Mouse (Mus musculus) intestine, embryonic 16.5 days (tissue): Measurements from ENCODE around the gene Znfx1. TPM values are rescaled to one million over a fixed set of nuclear protein-coding genes. Genes with fewer than 3 reads are reported as not detected.

ENCODE experiments used
- ATAC-seq: fragments of 200-750 bp; cut with Nextera tagmentation; 2 replicates; pipeline ENCODE4 v1.8.0; 2017; ENCODE audit warnings: moderate TSS enrichment, moderate library complexity
- H3K27ac ChIP-seq: fragments of 300-500 bp; sonication (generic); 2 replicates; pipeline ENCODE4 v1.5.1; 2014; ENCODE audit warnings: mild to moderate bottlenecking, low read length
- H3K27me3 ChIP-seq: fragments of 300-500 bp; sonication (generic); replicated peaks from 2 replicates; pipeline ENCODE4 v1.6.1; 2014; ENCODE audit warnings: low read length, control low read depth, mixed read lengths; ENCODE audit not compliant: control insufficient read depth, insufficient read depth
- H3K36me3 ChIP-seq: fragments of 300-500 bp; sonication (generic); 2 replicates; pipeline ENCODE4 v1.6.1; 2014; ENCODE audit warnings: low read length, control low read depth; ENCODE audit not compliant: control insufficient read depth, insufficient read depth
- H3K4me1 ChIP-seq: fragments of 300-500 bp; sonication (generic); 2 replicates; pipeline ENCODE4 v1.6.1; 2014; ENCODE audit warnings: low read length, control low read depth, mixed read lengths; ENCODE audit not compliant: control insufficient read depth, insufficient read depth
- H3K4me2 ChIP-seq: fragments of 300-500 bp; sonication (generic); 2 replicates; pipeline ENCODE4 v1.6.1; 2014; ENCODE audit warnings: low read depth, low read length, control low read depth
- H3K4me3 ChIP-seq: fragments of 300-500 bp; sonication (generic); 2 replicates; pipeline ENCODE4 v1.5.1; 2014; ENCODE audit warnings: mild to moderate bottlenecking, low read length
- H3K9ac ChIP-seq: fragments of 300-500 bp; sonication (generic); 2 replicates; pipeline ENCODE4 v1.6.1; 2014; ENCODE audit warnings: low read depth, low read length
- H3K9me3 ChIP-seq: fragments of 300-500 bp; sonication (generic); 2 replicates; pipeline ENCODE4 v1.6.1; 2016; ENCODE audit warnings: low read length, control low read depth; ENCODE audit not compliant: control insufficient read depth
- WGBS: fragments of 180-500 bp; shearing (Covaris S2); extraction: QIAGEN DNeasy Blood & Tissue Kit; methylation state at CpG from one replicate; pipeline ENCODE4 v1.1.7; 2014; 5-methylcytosine and 5-hydroxymethylcytosine counted together
- polyA plus RNA-seq: library from polyadenylated mRNA; unstranded; fragments of >200 nt; fragmentation: Nextera tagmentation; extraction: Ambion mirVana; gene quantifications from 2 replicates; pipeline ENCODE4 v1.2.1, GENCODE M21; 2015

Znfx1 gene
- polyA plus RNA-seq, 1 experiment from 2014 or later: 6.5 TPM

GRCm38 (mm10) chr2:167039386-167039785, 23.4 kb downstream of the Znfx1 start:
- H3K4me1 ChIP-seq: no peaks in the 10 kb centered on the region
- no peak overlapping the region for H3K27ac ChIP-seq
- H3K36me3 ChIP-seq: peaks cover 29% of the 10 kb centered on the region
- no peak overlapping the region for H3K4me2 ChIP-seq
- H3K9me3 ChIP-seq: no peaks in the 10 kb centered on the region
- ATAC-seq: no peak
- no peak overlapping the region for H3K4me3 ChIP-seq
- H3K9ac ChIP-seq: no peak overlapping the region
- WGBS: 78% methylated on average over 8 of the region's 8 CpGs
- no peaks in the 10 kb centered on the region for H3K27me3 ChIP-seq

GRCm38 (mm10) chr2:167038716-167039115, 24.1 kb downstream of the Znfx1 start:
- ATAC-seq: no peak
- Histone ChIP-seq H3K27me3 (no peaks in the 10 kb centered on the region), H3K27ac (no peak overlapping the region), H3K9ac (no peak overlapping the region), H3K4me2 (no peak overlapping the region), H3K4me1 (no peaks in the 10 kb centered on the region), H3K4me3 (no peak overlapping the region), H3K9me3 (no peaks in the 10 kb centered on the region), H3K36me3 (peaks cover 32% of the 10 kb centered on the region)
- 87% methylated on average over 7 of the region's 7 CpGs for WGBS

DNA sequence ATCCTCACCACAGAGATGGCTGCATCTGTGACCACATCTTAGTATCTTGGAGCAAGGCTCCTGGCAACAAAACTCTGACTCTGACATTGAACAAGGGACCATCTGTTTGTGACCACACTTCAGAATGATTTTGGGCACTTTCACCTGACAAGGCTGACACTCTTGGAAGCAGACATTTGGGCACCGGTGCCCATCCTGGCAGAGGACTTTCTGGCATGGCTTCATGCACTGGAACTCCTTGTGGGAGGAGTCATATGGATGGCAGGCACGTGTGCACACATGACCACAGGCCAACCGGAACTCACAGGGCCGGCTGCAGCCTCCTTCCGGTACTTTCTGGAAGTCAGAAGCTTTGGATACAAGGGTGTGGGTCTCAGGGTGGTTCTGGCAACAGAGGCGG, 24.5 kb downstream of the Znfx1 start:
- peaks cover 30% of the 10 kb centered on the region for H3K36me3 ChIP-seq
- H3K4me3 ChIP-seq: no peak overlapping the region
- no peaks in the 10 kb centered on the region for H3K9me3 ChIP-seq
- H3K4me1 ChIP-seq: no peaks in the 10 kb centered on the region
- 87% methylated on average over 6 of the region's 6 CpGs for WGBS
- no peak for ATAC-seq
- no peak overlapping the region for H3K4me2 ChIP-seq
- H3K27me3 ChIP-seq: no peaks in the 10 kb centered on the region
- H3K27ac ChIP-seq: no peak overlapping the region
- H3K9ac ChIP-seq: no peak overlapping the region

GRCm38 (mm10) chr2:167037710-167038109, 25.1 kb downstream of the Znfx1 start:
- H3K27ac ChIP-seq: no peak overlapping the region
- H3K4me1 ChIP-seq: no peaks in the 10 kb centered on the region
- H3K36me3 ChIP-seq: peaks cover 28% of the 10 kb centered on the region
- H3K9me3 ChIP-seq: no peaks in the 10 kb centered on the region
- no peak overlapping the region for H3K9ac ChIP-seq
- H3K4me3 ChIP-seq: no peak overlapping the region
- H3K4me2 ChIP-seq: no peak overlapping the region
- H3K27me3 ChIP-seq: no peaks in the 10 kb centered on the region
- WGBS: 96% methylated on average over 12 of the region's 12 CpGs
- no peak for ATAC-seq

- H3K9me3 ChIP-seq: no peaks in the 10 kb centered on the region
- no peak overlapping the region for H3K27ac ChIP-seq
- no peak overlapping the region for H3K4me3 ChIP-seq
- H3K4me1 ChIP-seq: no peaks in the 10 kb centered on the region
- ATAC-seq: no peak
- 92% methylated on average over 4 of the region's 4 CpGs for WGBS
- H3K27me3 ChIP-seq: no peaks in the 10 kb centered on the region
- H3K4me2 ChIP-seq: no peak overlapping the region
- H3K9ac ChIP-seq: no peak overlapping the region
- H3K36me3 ChIP-seq: peaks cover 38% of the 10 kb centered on the region
Observed at GRCm38 (mm10) chr2:167030507-167030906, 32.3 kb downstream of the Znfx1 start.

GRCm38 (mm10) chr2:167028553-167028952, 34.3 kb downstream of the Znfx1 start:
- ATAC-seq: no peak
- no peaks in the 10 kb centered on the region for H3K27me3 ChIP-seq
- no peak overlapping the region for H3K4me2 ChIP-seq
- no peak overlapping the region for H3K27ac ChIP-seq
- no peak overlapping the region for H3K9ac ChIP-seq
- no peaks in the 10 kb centered on the region for H3K9me3 ChIP-seq
- peaks cover 38% of the 10 kb centered on the region for H3K36me3 ChIP-seq
- no peak overlapping the region for H3K4me3 ChIP-seq
- 94% methylated on average over 7 of the region's 7 CpGs for WGBS
- no peaks in the 10 kb centered on the region for H3K4me1 ChIP-seq

DNA sequence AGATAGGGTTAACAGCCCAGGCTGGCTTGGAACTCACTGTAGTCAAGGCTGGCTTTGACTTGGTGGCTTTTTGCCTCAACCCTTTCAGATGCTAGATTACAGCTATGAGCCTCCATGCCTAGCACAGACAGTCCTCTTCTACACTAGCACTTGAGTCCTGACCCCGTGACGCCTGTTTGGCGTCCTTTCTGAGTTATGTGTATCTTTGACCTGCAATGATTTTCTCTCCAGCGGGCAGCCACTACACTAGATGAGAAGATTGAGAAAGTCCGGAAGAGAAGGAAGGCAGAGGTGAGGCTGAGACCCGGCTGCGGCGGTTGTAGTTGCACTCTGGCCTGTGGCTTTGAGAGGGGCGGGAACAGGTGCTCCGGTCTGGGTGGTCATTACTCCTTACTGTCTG, 43.4 kb downstream of the Znfx1 start:
- 92% methylated on average over 10 of the region's 10 CpGs for WGBS
- Histone ChIP-seq H3K4me2 (no peak overlapping the region), H3K27me3 (no peaks in the 10 kb centered on the region), H3K9ac (no peak overlapping the region), H3K9me3 (no peaks in the 10 kb centered on the region), H3K4me3 (no peak overlapping the region), H3K4me1 (peaks cover 16% of the 10 kb centered on the region), H3K36me3 (peaks cover 15% of the 10 kb centered on the region), H3K27ac (no peak overlapping the region)
- ATAC-seq: no peak

GRCm38 (mm10) chr2:167015382-167015718, 47.5 kb downstream of the Znfx1 start:
- under 1% methylated on average over 21 of the region's 21 CpGs for whole genome bisulfite sequencing
- H3K9me3 ChIP-seq: no peaks in the 10 kb centered on the region
- no peak overlapping the region for H3K27ac ChIP-seq
- peak overlapping the region; percentile 86 for H3K9ac ChIP-seq
- peak overlapping the region; percentile 93 for H3K4me3 ChIP-seq
- peak; percentile 73 for ATAC-seq
- peaks cover 6% of the 10 kb centered on the region for H3K36me3 ChIP-seq
- peak overlapping the region; percentile 96 for H3K4me2 ChIP-seq
- peaks cover 16% of the 10 kb centered on the region for H3K4me1 ChIP-seq
- no peaks in the 10 kb centered on the region for H3K27me3 ChIP-seq

DNA sequence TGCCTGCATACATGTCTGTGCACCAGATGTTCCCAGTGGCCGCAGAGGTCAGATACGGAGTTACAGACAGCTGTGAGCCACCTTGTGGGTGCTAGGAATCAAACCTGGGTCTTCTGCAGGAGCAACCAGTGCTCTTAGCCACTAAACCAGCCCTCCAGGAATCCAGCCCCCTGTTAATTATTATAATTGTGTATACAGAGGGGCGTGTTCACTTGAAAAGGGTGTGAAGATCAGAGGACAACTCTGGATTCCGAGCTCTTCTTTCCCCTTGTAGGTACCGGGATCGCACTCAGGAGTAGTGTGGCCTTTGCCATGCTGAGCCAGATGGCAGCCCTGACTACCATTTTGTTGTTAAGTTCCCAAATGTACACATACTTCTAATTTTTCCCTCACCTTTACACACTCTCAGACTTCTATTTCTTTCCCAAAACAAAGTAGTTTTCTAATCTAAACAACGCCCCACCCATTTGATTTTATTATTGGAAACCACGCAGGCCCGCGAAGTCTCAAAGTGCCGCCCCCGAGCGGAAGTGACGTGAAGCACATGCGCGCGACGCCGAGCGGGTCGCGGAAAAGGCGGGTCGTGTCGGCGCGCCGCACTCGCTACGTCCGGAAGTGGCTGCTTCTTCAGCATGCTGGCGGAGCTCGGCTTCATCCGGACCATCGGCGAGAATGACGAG, 48.0 kb downstream of the Znfx1 start, which contains the start of gene Ddx27:
Ddx27 (plus strand) TSS at position 492 of the 680 bp plus-strand sequence.
- Histone ChIP-seq H3K27ac (peak within 1 kb of the TSS; percentile 58), H3K9ac (peak within 1 kb of the TSS; percentile 86), H3K9me3 (no peaks in the 10 kb centered on the region), H3K4me3 (peak within 1 kb of the TSS; percentile 93), H3K36me3 (peaks cover 1% of the 10 kb centered on the region), H3K4me2 (peak within 1 kb of the TSS; percentile 96), H3K4me1 (peaks cover 16% of the 10 kb centered on the region), H3K27me3 (no peaks in the 10 kb centered on the region)
- peak; percentile 93 for ATAC-seq
- WGBS: 2% methylated on average over 37 of the region's 37 CpGs

GRCm38 (mm10) chr2:167010546-167010945, 52.3 kb downstream of the Znfx1 start:
- Histone ChIP-seq H3K27ac (no peak overlapping the region), H3K27me3 (no peaks in the 10 kb centered on the region), H3K36me3 (no peaks in the 10 kb centered on the region), H3K9ac (no peak overlapping the region), H3K4me3 (no peak overlapping the region), H3K4me2 (no peak overlapping the region), H3K9me3 (no peaks in the 10 kb centered on the region), H3K4me1 (peaks cover 3% of the 10 kb centered on the region)
- 83% methylated on average over 3 of the region's 3 CpGs for WGBS
- no peak for ATAC-seq
